Mouse (Mus musculus) erythroblast, embryonic 14.5 days (primary cell): Measurements from ENCODE around the gene Rhox2f.
"Not testable (repeated sequence)": the region's sequence is repeated elsewhere in the genome, so short reads cannot be mapped to it uniquely, and the experiment has no call there.

ENCODE experiments used
- GATA1 ChIP-seq: IDR thresholded peaks from 2 replicates; pipeline ENCODE4 v1.6.1; 2012; ENCODE audit warnings: low read length, inconsistent platforms, mixed read lengths
- TAL1 ChIP-seq: IDR thresholded peaks from 3 replicates; pipeline ENCODE4 v1.6.1; 2012; ENCODE audit warnings: low read length, inconsistent platforms, mixed read lengths

- TF ChIP-seq TAL1, GATA1: not testable (repeated sequence)
Measured at GRCm38 (mm10) chrX:37541719-37542118, 29.5 kb upstream of the Rhox2f start, which contains the start of gene Rhox3e.
